Mouse (Mus musculus) cerebellum, adult 2 months (tissue): ENCODE measurements around the gene Ebf1.

ENCODE experiments used
- CTCF ChIP-seq: fragments of 200-500 bp; IDR thresholded peaks from 2 replicates; pipeline ENCODE4 v1.5.1; 2011; ENCODE audit warnings: low read depth, mild to moderate bottlenecking, control low read depth, low read length, moderate library complexity, borderline replicate concordance; ENCODE audit not compliant: insufficient read depth
- POLR2A ChIP-seq: fragments of 200-500 bp; IDR thresholded peaks from 2 replicates; pipeline ENCODE4 v1.6.1; 2011; ENCODE audit warnings: low read length, control low read depth, borderline replicate concordance; ENCODE audit not compliant: insufficient read depth

DNA sequence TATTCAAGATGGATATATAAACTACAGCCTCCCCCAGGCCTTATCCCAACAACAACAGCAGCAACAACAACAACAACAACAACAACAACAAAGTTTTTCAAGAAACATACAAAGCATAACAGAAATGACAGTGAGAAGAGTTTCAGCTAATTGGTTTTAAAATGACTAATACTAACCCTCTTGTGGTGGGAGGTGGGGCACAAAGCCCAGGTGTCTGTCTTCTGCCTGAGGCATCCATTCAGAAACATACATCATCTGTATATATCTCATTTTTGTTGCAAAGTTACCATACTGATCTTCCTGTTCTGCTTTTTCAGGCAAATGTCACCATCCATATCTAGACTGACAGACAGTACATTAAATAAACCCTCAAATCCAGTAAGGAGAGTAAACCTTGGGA lies 282.4 kb downstream of the Ebf1 start:
- TF ChIP-seq POLR2A, result no peak
- TF ChIP-seq CTCF, result no peak
